Mouse (Mus musculus): ENCODE data around the gene Gdpd2. TPM values are rescaled to one million over a fixed set of nuclear protein-coding genes. Genes with fewer than 3 reads are reported as not detected.

The Gdpd2 gene
- polyA plus RNA-seq, 1 experiment from 2014 or later = 10.7 TPM

- no peaks in the 10 kb centered on the region for H3K36me3 ChIP-seq (ENCODE audit: poor library complexity, severe bottlenecking)
- ATAC-seq = no peak
- WGBS = 58% methylated on average over 6 of the region's 6 CpGs
Observed at GRCm38 (mm10) chrX:100740785-100741184, 11.1 kb downstream of the Gdpd2 start.

GRCm38 (mm10) chrX:100741940-100742339, 12.3 kb downstream of the Gdpd2 start:
- Histone ChIP-seq H3K36me3 (ENCODE audit: poor library complexity, severe bottlenecking) (no peaks in the 10 kb centered on the region), H3K27ac (no peak overlapping the region), H3K27me3 (no peaks in the 10 kb centered on the region), H3K4me1 (no peaks in the 10 kb centered on the region), H3K4me3 (no peak overlapping the region), H3K4me2 (no peak overlapping the region), H3K9ac (no peak overlapping the region), H3K9me3 (replicated peaks) (no peaks in the 10 kb centered on the region)
- peak; percentile 76 for ATAC-seq
- WGBS = 9% methylated on average over 10 of the region's 10 CpGs

More at GRCm38 (mm10) chrX:100740785-100741184, 11.1 kb downstream of the Gdpd2 start:
- no peak overlapping the region for H3K9ac ChIP-seq
- no peak overlapping the region for H3K4me2 ChIP-seq
- H3K4me1 ChIP-seq = no peaks in the 10 kb centered on the region
- no peaks in the 10 kb centered on the region for H3K27me3 ChIP-seq
- no peak overlapping the region for H3K27ac ChIP-seq
- no peaks in the 10 kb centered on the region for H3K9me3 ChIP-seq (replicated peaks)
- no peak overlapping the region for H3K4me3 ChIP-seq

GRCm38 (mm10) chrX:100765855-100766254, 36.2 kb downstream of the Gdpd2 start:
- H3K9me3 ChIP-seq (replicated peaks) = no peaks in the 10 kb centered on the region
- 82% methylated on average over 6 of the region's 6 CpGs for WGBS
- no peaks in the 10 kb centered on the region for H3K4me1 ChIP-seq
- no peak overlapping the region for H3K9ac ChIP-seq
- H3K27ac ChIP-seq = no peak overlapping the region
- no peaks in the 10 kb centered on the region for H3K27me3 ChIP-seq
- H3K4me3 ChIP-seq = no peak overlapping the region
- H3K36me3 ChIP-seq (ENCODE audit: poor library complexity, severe bottlenecking) = no peaks in the 10 kb centered on the region
- no peak overlapping the region for H3K4me2 ChIP-seq
- no peak for ATAC-seq

GRCm38 (mm10) chrX:100767181-100767884, 37.7 kb downstream of the Gdpd2 start, which contains the start of gene Dlg3:
Gene Dlg3 (plus strand): TSS chrX:100767722.
- ATAC-seq = peak; percentile 92
- Histone ChIP-seq H3K4me1 (no peaks in the 10 kb centered on the region), H3K27ac (peak within 1 kb of the TSS; percentile 74), H3K36me3 (ENCODE audit: poor library complexity, severe bottlenecking) (no peaks in the 10 kb centered on the region), H3K4me2 (peak within 1 kb of the TSS; percentile 68), H3K9ac (peak within 1 kb of the TSS; percentile 74), H3K27me3 (no peaks in the 10 kb centered on the region), H3K9me3 (replicated peaks) (no peaks in the 10 kb centered on the region), H3K4me3 (peak within 1 kb of the TSS; percentile 65)
- 20% methylated on average over 25 of the region's 26 CpGs for WGBS

GRCm38 (mm10) chrX:100767885-100768626, 38.4 kb downstream of the Gdpd2 start:
- Histone ChIP-seq H3K27me3 (no peaks in the 10 kb centered on the region), H3K36me3 (ENCODE audit: poor library complexity, severe bottlenecking) (no peaks in the 10 kb centered on the region), H3K9ac (peak overlapping the region; percentile 74), H3K9me3 (replicated peaks) (no peaks in the 10 kb centered on the region), H3K4me2 (peak overlapping the region; percentile 68), H3K4me1 (no peaks in the 10 kb centered on the region), H3K27ac (peak overlapping the region; percentile 74), H3K4me3 (peak overlapping the region; percentile 65)
- 34% methylated on average over 17 of the region's 36 CpGs for WGBS
- peak; percentile 69 for ATAC-seq

- no peak overlapping the region; the same call in 1 of the 2 replicates for H3K27ac ChIP-seq
- H3K4me2 ChIP-seq = peak overlapping the region; percentile 68
- no peaks in the 10 kb centered on the region for H3K36me3 ChIP-seq (ENCODE audit: poor library complexity, severe bottlenecking)
- ATAC-seq = no peak
- peak overlapping the region; percentile 74 for H3K9ac ChIP-seq
- H3K27me3 ChIP-seq = no peaks in the 10 kb centered on the region
- no peaks in the 10 kb centered on the region for H3K9me3 ChIP-seq (replicated peaks)
- H3K4me3 ChIP-seq = peak overlapping the region; percentile 65
- H3K4me1 ChIP-seq = no peaks in the 10 kb centered on the region
- 81% methylated on average over 5 of the region's 5 CpGs for WGBS
Observed at GRCm38 (mm10) chrX:100769281-100769680, 39.6 kb downstream of the Gdpd2 start.

- WGBS = 14% methylated on average over 21 of the region's 23 CpGs
- H3K27me3 ChIP-seq = no peaks in the 10 kb centered on the region
- peak overlapping the region; percentile 61 for H3K9ac ChIP-seq
- H3K27ac ChIP-seq = no peak overlapping the region
- no peaks in the 10 kb centered on the region for H3K9me3 ChIP-seq (replicated peaks)
- H3K36me3 ChIP-seq (ENCODE audit: poor library complexity, severe bottlenecking) = no peaks in the 10 kb centered on the region
- H3K4me3 ChIP-seq = peak overlapping the region; percentile 32
- peak overlapping the region; percentile 57 for H3K4me2 ChIP-seq
- no peak for ATAC-seq
- no peaks in the 10 kb centered on the region for H3K4me1 ChIP-seq
Observed at GRCm38 (mm10) chrX:100774341-100774811, 44.7 kb downstream of the Gdpd2 start.

- Histone ChIP-seq H3K4me3 (no peak overlapping the region), H3K36me3 (ENCODE audit: poor library complexity, severe bottlenecking) (no peaks in the 10 kb centered on the region), H3K4me1 (peaks cover 8% of the 10 kb centered on the region; the same call in 1 of the 2 replicates), H3K9me3 (replicated peaks) (no peaks in the 10 kb centered on the region), H3K4me2 (no peak overlapping the region), H3K27ac (no peak overlapping the region), H3K9ac (no peak overlapping the region), H3K27me3 (no peaks in the 10 kb centered on the region)
- no peak for ATAC-seq
- 93% methylated on average over 3 of the region's 3 CpGs for WGBS
Observed at GRCm38 (mm10) chrX:100775405-100775804, 45.7 kb downstream of the Gdpd2 start.

GRCm38 (mm10) chrX:100776494-100776893, 46.8 kb downstream of the Gdpd2 start:
- Histone ChIP-seq H3K4me1 (peaks cover 18% of the 10 kb centered on the region), H3K4me2 (peak overlapping the region; percentile 63), H3K27me3 (no peaks in the 10 kb centered on the region), H3K4me3 (peak overlapping the region; percentile 54), H3K9ac (peak overlapping the region; percentile 79; the same call in 1 of the 2 replicates), H3K9me3 (replicated peaks) (no peaks in the 10 kb centered on the region), H3K27ac (peak overlapping the region; percentile 89), H3K36me3 (ENCODE audit: poor library complexity, severe bottlenecking) (no peaks in the 10 kb centered on the region)
- ATAC-seq = peak; percentile 66
- WGBS = 14% methylated on average over 9 of the region's 9 CpGs

- no peaks in the 10 kb centered on the region for H3K36me3 ChIP-seq (ENCODE audit: poor library complexity, severe bottlenecking)
- peaks cover 20% of the 10 kb centered on the region for H3K4me1 ChIP-seq
- ATAC-seq = peak; percentile 87
- WGBS = 12% methylated on average over 21 of the region's 49 CpGs
- H3K27ac ChIP-seq = peak overlapping the region; percentile 89
- no peaks in the 10 kb centered on the region for H3K9me3 ChIP-seq (replicated peaks)
- H3K9ac ChIP-seq = peak overlapping the region; percentile 79
- H3K4me2 ChIP-seq = peak overlapping the region; percentile 63
- no peaks in the 10 kb centered on the region for H3K27me3 ChIP-seq
- peak overlapping the region; percentile 54 for H3K4me3 ChIP-seq
Observed at GRCm38 (mm10) chrX:100776985-100777654, 47.4 kb downstream of the Gdpd2 start.

GRCm38 (mm10) chrX:100777655-100778234, 48.1 kb downstream of the Gdpd2 start:
- Histone ChIP-seq H3K27ac (peak overlapping the region; percentile 89), H3K9ac (peak overlapping the region; percentile 79), H3K4me1 (peaks cover 22% of the 10 kb centered on the region), H3K4me2 (peak overlapping the region; percentile 63), H3K36me3 (ENCODE audit: poor library complexity, severe bottlenecking) (no peaks in the 10 kb centered on the region), H3K27me3 (no peaks in the 10 kb centered on the region), H3K4me3 (peak overlapping the region; percentile 54), H3K9me3 (replicated peaks) (no peaks in the 10 kb centered on the region)
- 21% methylated on average over 10 of the region's 10 CpGs for WGBS
- ATAC-seq = no peak
